Mouse (Mus musculus): ENCODE results near the gene Vmn1r180.
"Not testable (repeated sequence)": the region's sequence is repeated elsewhere in the genome, so short reads cannot be mapped to it uniquely, and the experiment has no call there.

- TF ChIP-seq CTCF, POLR2A (IDR thresholded peaks at IDR 0.05; ENCODE audit: insufficient read depth, low read depth, low read length): not testable (repeated sequence)
Observed at GRCm38 (mm10) chr7:23968044-23968443, 17.6 kb downstream of the Vmn1r180 start.

Measured in olfactory bulb, adult 2 months (tissue).